Mouse (Mus musculus) forebrain, embryonic 10.5 days (tissue): ENCODE data around the gene Hoxb3. TPM values are rescaled to one million over a fixed set of nuclear protein-coding genes. Genes with fewer than 3 reads are reported as not detected.

Source experiments
- DNase-seq: peaks from one replicate; pipeline ENCODE4 v3.0.0-alpha.2; 2017; ENCODE audit warnings: low spot score; ENCODE audit errors: extremely low spot score
- H3K27ac ChIP-seq: fragments of 300-500 bp; sonication (generic); 2 replicates; pipeline ENCODE4 v1.5.1; 2016; ENCODE audit warnings: mild to moderate bottlenecking
- H3K27me3 ChIP-seq: fragments of 300-500 bp; sonication (generic); 2 replicates; pipeline ENCODE4 v1.6.1; 2016; ENCODE audit warnings: mild to moderate bottlenecking; ENCODE audit not compliant: poor library complexity, severe bottlenecking
- H3K36me3 ChIP-seq: fragments of 300-500 bp; sonication (generic); replicated peaks from 2 replicates; pipeline ENCODE4 v1.6.1; 2016; ENCODE audit warnings: mild to moderate bottlenecking, moderate library complexity
- H3K4me1 ChIP-seq: fragments of 300-500 bp; sonication (generic); 2 replicates; pipeline ENCODE4 v1.6.1; 2016
- H3K4me3 ChIP-seq: fragments of 300-500 bp; sonication (generic); 2 replicates; pipeline ENCODE4 v1.5.1; 2016; ENCODE audit warnings: mild to moderate bottlenecking, moderate library complexity
- H3K9me3 ChIP-seq: fragments of 300-500 bp; sonication (generic); 2 replicates; pipeline ENCODE4 v1.6.1; 2016; ENCODE audit warnings: mild to moderate bottlenecking, moderate library complexity
- WGBS: fragments of 180-500 bp; shearing (Covaris S2); methylation state at CpG from one replicate; pipeline ENCODE4 v1.1.7; 2016; 5-methylcytosine and 5-hydroxymethylcytosine counted together
- polyA plus RNA-seq: library from polyadenylated mRNA; unstranded; fragments of >200 nt; fragmentation: Nextera tagmentation; extraction: Ambion mirVana; gene quantifications from 2 replicates; pipeline ENCODE4 v1.2.1, GENCODE M21; 2016

Hoxb3 gene
- polyA plus RNA-seq, 1 experiment from 2014 or later: not detected

DNA sequence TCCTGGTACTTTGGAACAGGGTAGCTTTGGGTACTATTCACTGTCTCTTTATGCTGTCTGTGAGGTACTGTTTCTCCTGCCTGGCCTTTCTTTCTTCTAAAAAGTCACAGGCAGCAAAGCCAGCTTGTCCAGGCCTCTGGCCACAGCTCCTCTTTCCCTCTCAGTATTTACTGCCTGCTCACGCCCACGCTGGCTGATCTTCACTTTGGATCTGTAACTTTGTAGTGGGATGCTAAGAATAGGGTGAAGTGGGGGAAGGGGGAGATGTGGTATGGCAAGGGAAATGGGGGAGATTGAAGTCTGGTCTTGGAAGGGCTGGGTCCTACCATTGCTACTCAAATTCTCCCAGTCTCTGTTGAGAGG, 10.9 kb downstream of the Hoxb3 start:
- H3K27ac ChIP-seq: no peak overlapping the region
- WGBS: 0% methylated on average over 2 of the region's 2 CpGs

DNA sequence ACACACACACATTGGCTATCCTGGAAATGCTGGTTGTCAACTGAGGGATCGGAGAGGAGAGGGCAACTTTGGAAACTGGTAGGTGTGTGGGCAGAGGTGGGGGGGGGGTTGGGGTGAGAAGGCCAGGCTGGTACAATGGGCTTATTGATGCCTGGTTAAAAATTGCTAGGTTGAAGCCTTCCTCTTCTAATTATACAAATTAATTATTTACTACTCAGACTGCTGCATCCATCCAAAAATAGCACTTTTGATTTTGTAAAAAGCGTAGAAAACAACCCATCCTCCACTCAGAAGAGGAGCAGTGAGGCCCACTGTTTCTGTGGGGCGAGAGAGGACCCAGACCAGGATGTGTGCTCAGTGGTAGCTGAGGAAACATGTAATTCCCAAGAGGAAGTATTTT, 11.9 kb downstream of the Hoxb3 start:
- no peak for DNase-seq
- H3K27me3 ChIP-seq: peaks cover 100% of the 10 kb centered on the region
- no peak overlapping the region for H3K27ac ChIP-seq
- H3K4me3 ChIP-seq: no peak overlapping the region
- WGBS: 28% methylated on average over 3 of the region's 3 CpGs
- H3K4me1 ChIP-seq: peaks cover 6% of the 10 kb centered on the region; the same call in 1 of the 2 replicates
- no peaks in the 10 kb centered on the region for H3K9me3 ChIP-seq
- H3K36me3 ChIP-seq: no peaks in the 10 kb centered on the region

More for the DNA sequence above, 10.9 kb downstream of the Hoxb3 start:
- H3K36me3 ChIP-seq: no peaks in the 10 kb centered on the region
- DNase-seq: no peak
- H3K4me3 ChIP-seq: no peak overlapping the region
- no peaks in the 10 kb centered on the region for H3K9me3 ChIP-seq
- H3K4me1 ChIP-seq: peaks cover 6% of the 10 kb centered on the region; the same call in 1 of the 2 replicates
- H3K27me3 ChIP-seq: peaks cover 100% of the 10 kb centered on the region

DNA sequence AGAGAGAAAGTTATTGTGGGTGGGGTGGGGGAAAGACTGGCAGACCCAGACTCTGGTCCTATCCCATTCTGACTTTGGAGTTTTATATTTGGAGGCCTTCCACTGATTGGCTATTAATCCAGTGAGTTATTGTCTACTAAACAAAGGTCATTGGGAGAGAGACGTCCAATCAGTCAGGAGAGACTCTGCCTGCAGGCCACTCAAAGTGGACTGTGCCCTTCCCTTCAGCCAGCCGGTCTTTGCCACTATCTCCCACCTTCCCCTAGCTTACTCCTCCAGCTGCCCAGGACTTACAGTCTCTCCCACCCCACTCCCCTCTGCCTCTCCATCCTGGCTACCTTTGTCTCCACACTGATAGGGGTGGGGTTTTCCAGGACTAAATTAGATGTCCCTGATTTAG, 13.5 kb downstream of the Hoxb3 start:
- peaks cover 100% of the 10 kb centered on the region for H3K27me3 ChIP-seq
- 2% methylated on average over 2 of the region's 2 CpGs for WGBS
- H3K4me3 ChIP-seq: no peak overlapping the region
- no peak for DNase-seq
- H3K36me3 ChIP-seq: no peaks in the 10 kb centered on the region
- H3K4me1 ChIP-seq: peaks cover 11% of the 10 kb centered on the region; the same call in 1 of the 2 replicates
- no peak overlapping the region for H3K27ac ChIP-seq
- H3K9me3 ChIP-seq: no peaks in the 10 kb centered on the region

DNA sequence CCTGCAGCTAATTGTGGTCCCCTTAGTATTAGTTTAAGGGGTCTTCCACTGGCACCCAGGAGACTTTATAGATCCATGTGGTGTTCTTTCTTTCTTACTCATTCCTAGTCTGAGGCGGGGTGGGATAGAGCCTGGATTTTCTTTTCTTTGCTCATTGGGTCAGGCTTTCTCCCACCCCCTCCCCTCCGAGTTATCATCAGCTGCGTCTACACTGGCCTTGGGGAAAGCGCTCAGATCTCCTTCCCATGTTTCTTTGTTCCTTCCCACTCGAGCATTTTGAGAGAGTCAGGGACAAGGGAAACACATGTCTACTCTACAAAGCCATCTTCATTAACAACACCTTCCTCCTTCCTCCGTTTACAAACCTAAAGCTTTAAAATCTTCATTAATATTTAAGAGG, 13.9 kb downstream of the Hoxb3 start:
- Histone ChIP-seq H3K36me3 (no peaks in the 10 kb centered on the region), H3K27me3 (peaks cover 100% of the 10 kb centered on the region), H3K27ac (no peak overlapping the region), H3K4me1 (peaks cover 11% of the 10 kb centered on the region; the same call in 1 of the 2 replicates), H3K4me3 (no peak overlapping the region), H3K9me3 (no peaks in the 10 kb centered on the region)
- under 1% methylated on average over 6 of the region's 6 CpGs for WGBS
- DNase-seq: no peak

DNA sequence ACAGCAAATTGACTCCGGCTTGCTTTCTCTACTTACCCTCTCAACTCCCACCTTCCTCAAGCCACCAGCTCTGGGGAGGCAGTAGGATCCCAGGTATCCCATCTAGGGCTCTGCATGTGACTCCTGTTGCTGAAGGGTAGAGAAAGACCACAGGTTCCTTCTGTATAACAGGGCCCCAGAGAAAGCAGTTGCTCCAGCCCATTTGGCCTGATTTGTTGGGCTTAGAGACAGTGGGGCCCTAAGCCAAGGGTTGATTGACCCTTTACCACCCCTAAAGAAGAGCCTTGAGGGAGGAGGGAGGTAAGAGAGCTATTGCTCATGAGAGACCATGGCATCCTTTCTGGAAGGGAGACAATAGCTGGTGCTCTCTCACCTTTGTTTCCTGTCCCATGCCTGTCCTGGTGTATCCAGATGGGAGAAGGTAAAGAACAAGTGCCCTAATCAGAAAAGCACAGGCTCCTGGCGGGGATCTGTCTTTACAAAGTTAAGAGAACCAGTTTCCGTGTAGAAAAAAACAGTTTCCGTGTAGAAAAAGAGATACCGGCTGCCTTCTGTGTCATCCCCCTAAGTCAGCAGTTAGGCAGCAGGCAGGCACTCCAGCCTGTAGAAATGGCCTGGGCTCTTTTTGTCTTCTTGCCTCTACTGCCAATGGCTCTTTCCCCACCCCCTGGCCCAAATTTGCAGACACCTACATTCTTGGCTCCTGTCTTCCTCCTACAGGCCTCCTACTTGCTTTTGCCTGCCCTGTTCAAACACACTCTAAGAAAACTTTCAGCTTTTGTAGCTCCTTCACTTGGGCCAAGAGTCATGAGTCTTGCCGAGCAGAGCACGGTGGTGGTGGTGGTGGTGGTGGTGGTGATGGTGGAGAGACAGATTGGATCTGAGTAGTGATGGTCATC, 16.1 kb downstream of the Hoxb3 start:
- no peak overlapping the region for H3K27ac ChIP-seq
- H3K36me3 ChIP-seq: no peaks in the 10 kb centered on the region
- 11% methylated on average over 7 of the region's 7 CpGs for WGBS
- H3K4me1 ChIP-seq: peaks cover 7% of the 10 kb centered on the region
- no peak overlapping the region for H3K4me3 ChIP-seq
- peaks cover 100% of the 10 kb centered on the region for H3K27me3 ChIP-seq
- H3K9me3 ChIP-seq: no peaks in the 10 kb centered on the region
- DNase-seq: no peak

DNA sequence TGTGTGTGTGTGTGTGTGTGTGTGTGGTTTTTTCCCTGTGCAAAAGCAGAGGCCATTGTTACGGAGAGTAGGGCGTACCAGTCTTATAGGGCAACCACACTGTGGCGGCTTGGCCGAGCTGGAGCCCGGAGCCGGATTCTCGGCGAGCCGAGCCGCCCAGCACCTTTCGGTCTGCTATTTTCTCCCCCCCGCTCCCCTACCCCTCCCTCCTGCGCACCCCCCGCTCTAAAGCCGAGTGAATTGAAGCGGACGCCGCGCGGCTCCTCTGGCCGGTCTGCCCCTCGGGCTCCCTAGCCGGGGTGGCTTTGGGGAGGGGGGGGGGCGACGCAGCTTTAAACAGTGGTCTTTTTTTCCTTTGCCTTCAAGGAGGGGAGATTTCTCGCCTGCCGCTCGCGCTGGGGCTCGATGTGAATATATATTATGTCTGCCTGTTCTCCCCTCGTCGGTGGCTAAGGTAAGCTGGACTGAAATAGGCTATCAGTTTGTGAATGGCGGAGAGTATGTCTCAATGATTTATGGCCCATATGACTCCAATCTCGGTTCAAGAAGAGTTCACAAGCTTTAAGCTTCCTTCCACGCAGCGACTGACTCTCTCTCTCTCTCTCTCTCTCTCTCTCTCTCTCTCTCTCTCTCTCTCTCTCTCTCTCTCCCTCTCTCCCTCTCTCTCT, 17.7 kb downstream of the Hoxb3 start:
- WGBS: under 1% methylated on average over 36 of the region's 36 CpGs
- Histone ChIP-seq H3K4me3 (no peak overlapping the region), H3K27me3 (peaks cover 100% of the 10 kb centered on the region), H3K9me3 (no peaks in the 10 kb centered on the region), H3K27ac (no peak overlapping the region), H3K36me3 (no peaks in the 10 kb centered on the region), H3K4me1 (peaks cover 16% of the 10 kb centered on the region)
- DNase-seq: no peak

DNA sequence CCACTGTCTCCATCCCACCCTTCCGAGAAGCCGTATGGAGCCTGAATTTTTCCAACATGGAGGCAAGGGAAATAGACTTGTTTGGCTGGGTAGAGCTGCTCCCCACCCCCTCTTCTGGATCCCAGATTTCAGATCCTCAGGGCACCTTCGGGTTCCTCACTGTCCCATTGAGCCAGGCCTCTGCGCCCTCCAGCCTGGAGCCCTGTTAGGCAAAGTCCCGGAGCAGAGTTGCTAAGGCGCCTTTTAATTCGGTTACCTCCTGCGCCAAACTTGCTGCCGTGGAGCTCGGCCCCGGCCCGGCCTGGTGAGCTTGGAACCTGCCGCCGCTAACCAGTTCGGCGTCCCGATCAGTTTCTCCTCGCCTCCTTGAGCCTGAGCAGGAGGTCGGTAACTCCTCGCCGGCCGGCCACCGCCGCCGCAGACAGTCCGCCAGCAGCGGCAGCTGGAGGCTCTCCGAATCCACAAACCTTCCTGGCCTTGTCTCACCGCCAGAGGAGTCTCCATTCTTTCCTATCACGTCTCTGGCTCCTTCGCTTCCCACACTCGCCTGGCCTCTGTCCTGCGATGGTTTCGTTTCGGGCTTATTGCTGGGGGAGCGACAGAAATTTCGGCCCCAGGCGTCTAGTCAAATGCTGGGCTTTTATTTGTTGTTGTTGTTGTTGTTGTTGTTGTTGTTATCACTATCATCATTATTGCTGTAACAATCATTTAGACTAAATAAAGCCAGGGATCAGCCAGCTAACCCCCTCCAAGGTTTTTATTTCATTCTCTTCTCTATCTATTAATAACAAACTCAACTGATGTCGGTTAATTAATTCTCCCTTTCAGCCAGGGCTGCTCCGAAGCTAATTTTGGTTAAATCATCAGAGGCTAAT, 18.8 kb downstream of the Hoxb3 start:
- no peaks in the 10 kb centered on the region for H3K9me3 ChIP-seq
- no peak overlapping the region for H3K27ac ChIP-seq
- peaks cover 100% of the 10 kb centered on the region for H3K27me3 ChIP-seq
- DNase-seq: no peak
- under 1% methylated on average over 40 of the region's 40 CpGs for WGBS
- peaks cover 19% of the 10 kb centered on the region for H3K4me1 ChIP-seq
- no peak overlapping the region for H3K4me3 ChIP-seq
- no peaks in the 10 kb centered on the region for H3K36me3 ChIP-seq

DNA sequence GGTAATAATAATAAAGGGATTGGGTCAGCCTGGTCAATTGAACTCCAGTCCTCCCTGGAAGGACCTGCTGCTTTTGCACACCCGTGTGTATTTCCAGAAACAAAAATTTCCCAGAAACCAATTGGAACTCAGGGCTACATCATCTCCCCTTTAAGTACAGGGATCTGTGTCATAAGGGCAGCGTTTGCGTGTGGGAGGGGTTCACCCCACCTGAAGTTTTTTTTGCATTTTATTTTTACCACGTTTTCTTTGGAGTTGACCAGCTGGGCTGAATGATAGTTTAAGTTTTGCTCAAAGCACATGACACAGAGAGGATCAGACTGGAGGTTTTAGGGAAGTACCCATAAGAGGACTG, 19.4 kb downstream of the Hoxb3 start:
- H3K4me3 ChIP-seq: no peak overlapping the region
- peaks cover 100% of the 10 kb centered on the region for H3K27me3 ChIP-seq
- peaks cover 19% of the 10 kb centered on the region for H3K4me1 ChIP-seq
- H3K9me3 ChIP-seq: no peaks in the 10 kb centered on the region
- H3K36me3 ChIP-seq: no peaks in the 10 kb centered on the region
- H3K27ac ChIP-seq: no peak overlapping the region
- no peak for DNase-seq
- WGBS: 2% methylated on average over 4 of the region's 4 CpGs

DNA sequence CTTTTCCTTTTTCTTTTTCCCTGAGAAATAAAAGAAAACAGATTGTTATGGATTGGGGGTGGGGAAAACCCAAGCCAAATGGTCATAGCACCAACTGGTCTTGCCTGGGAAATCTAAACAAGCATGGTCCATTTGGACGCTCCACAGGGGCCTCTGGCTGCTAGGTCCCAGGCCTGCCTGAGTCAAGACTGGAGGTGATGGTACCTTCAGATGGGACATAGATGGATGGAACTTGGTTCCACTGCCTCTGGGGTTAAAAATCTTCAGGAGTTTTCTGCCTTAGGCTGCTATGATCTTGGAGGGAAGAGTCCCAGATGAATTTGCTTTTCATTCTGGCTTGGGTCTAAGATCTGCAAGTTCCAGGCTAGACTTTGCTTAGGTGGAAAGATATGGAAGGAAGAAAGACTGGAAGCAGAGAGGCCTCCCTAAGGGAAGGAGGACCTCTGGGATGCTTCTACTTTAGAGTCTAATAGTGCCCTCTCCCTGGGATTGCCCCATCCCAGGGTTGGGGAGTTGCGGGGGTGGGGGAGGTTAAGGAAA, 20.1 kb downstream of the Hoxb3 start:
- no peak overlapping the region for H3K4me3 ChIP-seq
- no peaks in the 10 kb centered on the region for H3K9me3 ChIP-seq
- 3% methylated on average over 2 of the region's 2 CpGs for WGBS
- peaks cover 100% of the 10 kb centered on the region for H3K27me3 ChIP-seq
- no peak for DNase-seq
- H3K36me3 ChIP-seq: no peaks in the 10 kb centered on the region
- H3K4me1 ChIP-seq: peaks cover 19% of the 10 kb centered on the region
- no peak overlapping the region for H3K27ac ChIP-seq

DNA sequence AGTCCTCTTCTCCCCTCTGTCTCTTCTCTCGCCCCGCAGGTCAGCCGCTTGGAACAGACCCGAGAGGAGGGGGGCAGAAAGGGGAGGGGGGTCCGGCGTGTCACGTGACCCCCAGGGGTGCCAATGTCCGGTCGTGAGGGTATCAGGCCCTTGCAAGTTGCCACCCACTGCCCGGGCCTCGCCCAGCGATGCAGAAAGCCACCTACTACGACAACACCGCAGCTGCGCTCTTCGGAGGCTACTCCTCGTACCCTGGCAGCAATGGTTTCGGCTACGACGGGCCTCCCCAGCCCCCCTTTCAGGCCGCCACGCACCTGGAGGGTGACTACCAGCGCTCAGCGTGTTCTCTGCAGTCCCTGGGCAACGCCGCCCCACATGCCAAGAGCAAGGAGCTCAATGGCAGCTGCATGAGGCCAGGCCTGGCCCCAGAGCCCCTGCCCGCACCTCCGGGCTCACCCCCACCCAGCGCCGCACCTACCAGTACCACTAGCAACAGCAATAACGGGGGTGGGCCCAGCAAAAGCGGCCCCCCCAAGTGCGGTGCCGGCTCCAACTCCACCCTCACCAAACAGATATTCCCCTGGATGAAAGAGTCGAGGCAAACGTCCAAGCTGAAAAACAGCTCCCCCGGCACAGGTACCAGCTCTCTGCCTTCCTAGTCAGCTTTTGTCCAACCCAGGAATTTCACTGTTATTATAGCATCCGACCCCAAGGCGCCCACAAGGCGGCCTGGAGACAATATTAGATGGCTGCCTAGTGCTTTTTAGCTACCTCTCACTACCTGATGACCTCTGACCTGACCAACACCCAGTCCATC, 21.1 kb downstream of the Hoxb3 start:
- Histone ChIP-seq H3K36me3 (no peaks in the 10 kb centered on the region), H3K4me1 (peaks cover 19% of the 10 kb centered on the region), H3K27ac (no peak overlapping the region), H3K9me3 (no peaks in the 10 kb centered on the region), H3K27me3 (peaks cover 100% of the 10 kb centered on the region), H3K4me3 (no peak overlapping the region)
- no peak for DNase-seq
- WGBS: 1% methylated on average over 38 of the region's 40 CpGs

DNA sequence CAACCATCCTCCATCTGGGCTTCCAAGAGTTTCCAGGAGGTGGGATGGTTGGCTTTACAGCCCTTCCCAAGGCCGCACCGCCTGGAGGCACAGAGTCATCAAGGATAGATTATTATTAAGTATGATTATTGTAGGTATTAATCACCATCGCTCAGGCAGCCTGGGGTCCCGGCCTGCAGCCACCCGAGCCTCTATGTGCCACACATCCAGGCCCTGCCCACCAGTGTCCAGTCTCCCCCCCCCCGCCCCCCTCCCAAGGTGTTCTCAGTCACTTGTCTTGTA, 21.7 kb downstream of the Hoxb3 start:
- no peak overlapping the region for H3K27ac ChIP-seq
- no peak overlapping the region for H3K4me3 ChIP-seq
- H3K4me1 ChIP-seq: peaks cover 19% of the 10 kb centered on the region
- H3K36me3 ChIP-seq: no peaks in the 10 kb centered on the region
- H3K27me3 ChIP-seq: peaks cover 100% of the 10 kb centered on the region
- H3K9me3 ChIP-seq: no peaks in the 10 kb centered on the region
- no peak for DNase-seq
- WGBS: 2% methylated on average over 6 of the region's 6 CpGs
